Mouse (Mus musculus) intestine, postnatal 0 days (tissue): Measurements from ENCODE around the gene Ehf. TPM values are rescaled to one million over a fixed set of nuclear protein-coding genes. Genes with fewer than 3 reads are reported as not detected.

Experiments
- ATAC-seq: fragments of 200-750 bp; cut with Nextera tagmentation; 2 replicates; pipeline ENCODE4 v1.8.0; 2017; ENCODE audit warnings: mild to moderate bottlenecking, moderate TSS enrichment, moderate library complexity
- H3K27ac ChIP-seq: fragments of 300-500 bp; sonication (generic); 2 replicates; pipeline ENCODE4 v1.5.1; 2014; ENCODE audit warnings: mild to moderate bottlenecking, low read depth, low read length, moderate library complexity
- H3K27me3 ChIP-seq: fragments of 300-500 bp; sonication (generic); replicated peaks from 2 replicates; pipeline ENCODE4 v1.6.1; 2014; ENCODE audit warnings: low read length, mixed read lengths; ENCODE audit not compliant: control insufficient read depth, insufficient read depth
- H3K36me3 ChIP-seq: fragments of 300-500 bp; sonication (generic); 2 replicates; pipeline ENCODE4 v1.6.1; 2014; ENCODE audit warnings: mild to moderate bottlenecking, moderate library complexity; ENCODE audit not compliant: control insufficient read depth, insufficient read depth
- H3K4me1 ChIP-seq: fragments of 300-500 bp; sonication (generic); replicated peaks from 2 replicates; pipeline ENCODE4 v1.6.1; 2014; ENCODE audit warnings: antibody characterized with exemption, low read length, mixed read lengths; ENCODE audit not compliant: control insufficient read depth, insufficient read depth
- H3K4me2 ChIP-seq: fragments of 300-500 bp; sonication (generic); replicated peaks from 2 replicates; pipeline ENCODE4 v1.6.1; 2014; ENCODE audit warnings: low read depth, mild to moderate bottlenecking, moderate library complexity
- H3K4me3 ChIP-seq: fragments of 300-500 bp; sonication (generic); 2 replicates; pipeline ENCODE4 v1.5.1; 2014; ENCODE audit warnings: low read depth, low read length
- H3K9ac ChIP-seq: fragments of 300-500 bp; sonication (generic); 2 replicates; pipeline ENCODE4 v1.6.1; 2014; ENCODE audit warnings: mild to moderate bottlenecking, low read depth, low read length
- H3K9me3 ChIP-seq: fragments of 300-500 bp; sonication (generic); 2 replicates; pipeline ENCODE4 v1.6.1; 2016; ENCODE audit warnings: mixed run types; ENCODE audit not compliant: control insufficient read depth
- CTCF ChIP-seq: sonication (generic); IDR thresholded peaks from 2 replicates; pipeline ENCODE4 v1.5.1; 2016; ENCODE audit warnings: low read depth, mild to moderate bottlenecking, control low read depth, antibody characterized with exemption, moderate library complexity
- WGBS: fragments of 180-500 bp; shearing (Covaris S2); extraction: QIAGEN DNeasy Blood & Tissue Kit; methylation state at CpG from one replicate; pipeline ENCODE4 v1.1.7; 2014; 5-methylcytosine and 5-hydroxymethylcytosine counted together
- polyA plus RNA-seq: library from polyadenylated mRNA; unstranded; fragments of >200 nt; fragmentation: Nextera tagmentation; extraction: Ambion mirVana; gene quantifications from 2 replicates; pipeline ENCODE4 v1.2.1, GENCODE M21; 2015

Ehf gene
- polyA plus RNA-seq, 1 experiment from 2014 or later, result 24.3 TPM

DNA sequence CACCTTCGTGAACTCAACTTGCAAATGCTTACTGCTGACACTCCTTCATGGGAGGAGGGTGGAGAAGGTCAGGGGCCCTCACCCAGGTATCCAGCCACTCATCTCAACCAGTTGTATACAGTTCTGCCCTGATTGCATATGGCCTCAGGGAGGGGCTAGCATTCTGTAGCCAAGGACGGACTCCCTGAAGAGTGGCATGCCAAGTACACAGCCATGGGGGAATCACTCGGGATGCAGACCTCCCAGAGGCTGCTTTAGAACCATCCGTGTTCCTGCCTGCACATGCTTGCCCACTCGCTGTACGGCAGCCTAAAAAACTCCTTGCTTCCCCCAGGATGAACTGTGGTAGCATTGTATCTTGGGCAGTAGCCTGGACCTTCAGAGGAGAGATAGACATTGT lies 35.6 kb upstream of the Ehf start:
- TF ChIP-seq CTCF, result no peak
- Histone ChIP-seq H3K4me2 (no peak overlapping the region), H3K4me1 (no peaks in the 10 kb centered on the region; the same call in 1 of the 2 replicates), H3K36me3 (no peaks in the 10 kb centered on the region), H3K9ac (no peak overlapping the region), H3K27me3 (no peaks in the 10 kb centered on the region), H3K4me3 (no peak overlapping the region), H3K27ac (no peak overlapping the region), H3K9me3 (no peaks in the 10 kb centered on the region)
- no peak for ATAC-seq
- WGBS, result 70% methylated on average over 6 of the region's 6 CpGs

DNA sequence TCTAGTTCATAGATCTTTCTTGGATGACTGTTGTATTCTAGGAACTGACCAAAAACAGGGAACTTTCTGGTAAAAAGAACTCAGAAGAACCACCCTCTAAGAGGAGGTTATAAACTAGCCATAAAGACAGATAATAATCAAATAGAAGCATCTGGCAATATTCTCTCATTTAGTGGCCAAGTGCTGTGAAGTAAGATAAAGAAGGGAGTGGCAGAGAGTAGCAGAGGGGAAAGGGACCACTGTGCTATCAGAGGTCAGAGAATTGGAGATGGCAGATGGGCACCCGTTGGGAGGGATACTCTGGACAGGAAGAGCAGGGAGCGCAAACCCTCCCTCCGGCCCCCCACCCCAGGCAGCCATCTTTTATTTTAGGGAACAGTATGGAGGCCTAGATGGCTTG lies 34.3 kb upstream of the Ehf start:
- TF ChIP-seq CTCF, result no peak
- Histone ChIP-seq H3K4me2 (no peak overlapping the region), H3K27ac (no peak overlapping the region), H3K9ac (no peak overlapping the region), H3K36me3 (no peaks in the 10 kb centered on the region), H3K9me3 (no peaks in the 10 kb centered on the region), H3K27me3 (no peaks in the 10 kb centered on the region), H3K4me1 (no peaks in the 10 kb centered on the region; the same call in 1 of the 2 replicates), H3K4me3 (no peak overlapping the region)
- no peak for ATAC-seq
- 70% methylated on average over 3 of the region's 3 CpGs for WGBS

DNA sequence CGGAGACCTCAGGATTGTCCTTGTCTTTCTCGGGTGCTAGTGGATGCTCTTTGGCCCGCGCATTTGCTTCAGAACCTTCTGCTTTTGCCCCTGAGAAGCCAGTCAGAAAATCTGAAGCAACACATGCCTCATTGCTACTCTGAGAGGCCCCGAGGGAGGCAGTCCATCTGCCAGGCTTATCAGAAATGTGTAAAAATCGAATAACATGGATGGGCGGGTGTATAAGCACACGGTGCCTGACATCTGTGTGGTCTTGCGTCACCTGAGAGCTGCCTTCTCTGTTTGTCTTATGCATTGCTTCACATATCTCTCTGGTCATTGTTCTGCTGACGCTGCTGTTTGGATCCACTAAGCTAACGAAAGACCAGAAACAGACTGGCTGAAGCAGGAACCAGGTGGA lies 33.5 kb upstream of the Ehf start:
- Histone ChIP-seq H3K4me1 (no peaks in the 10 kb centered on the region; the same call in 1 of the 2 replicates), H3K4me3 (no peak overlapping the region), H3K4me2 (no peak overlapping the region; the same call in 1 of the 2 replicates), H3K9ac (no peak overlapping the region), H3K36me3 (no peaks in the 10 kb centered on the region), H3K9me3 (no peaks in the 10 kb centered on the region), H3K27me3 (no peaks in the 10 kb centered on the region), H3K27ac (peak overlapping the region; percentile 61; the same call in 1 of the 2 replicates)
- TF ChIP-seq CTCF, result no peak
- WGBS, result 34% methylated on average over 11 of the region's 11 CpGs
- ATAC-seq, result peak; percentile 92

DNA sequence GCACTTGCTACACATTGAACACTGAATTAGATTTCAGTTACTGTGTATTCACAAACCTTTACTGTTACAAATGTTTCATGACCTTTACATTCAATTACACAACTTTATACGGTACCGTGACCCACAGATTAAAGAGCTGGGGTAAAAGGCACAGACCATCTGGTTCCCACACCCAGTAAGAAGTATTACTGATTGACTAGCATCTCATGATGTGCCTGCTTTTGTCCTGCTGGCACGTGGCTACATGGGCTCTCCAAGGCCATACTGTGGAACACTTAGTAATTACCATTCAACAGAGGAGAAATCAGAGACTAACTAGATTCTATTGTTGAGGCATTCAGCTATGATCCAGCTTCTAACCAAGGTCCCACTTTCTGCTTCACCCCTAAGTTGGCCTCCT lies 32.9 kb upstream of the Ehf start:
- Histone ChIP-seq H3K27me3 (no peaks in the 10 kb centered on the region), H3K4me1 (no peaks in the 10 kb centered on the region; the same call in 1 of the 2 replicates), H3K9ac (no peak overlapping the region), H3K4me2 (peak overlapping the region; percentile 13; the same call in 1 of the 2 replicates), H3K9me3 (no peaks in the 10 kb centered on the region), H3K27ac (0 out of 2 replicates have a peak overlapping the region, but pooled peaks have one; percentile 61), H3K36me3 (no peaks in the 10 kb centered on the region), H3K4me3 (no peak overlapping the region)
- 28% methylated on average over 3 of the region's 3 CpGs for WGBS
- peak; percentile 86 for ATAC-seq
- TF ChIP-seq CTCF, result no peak

DNA sequence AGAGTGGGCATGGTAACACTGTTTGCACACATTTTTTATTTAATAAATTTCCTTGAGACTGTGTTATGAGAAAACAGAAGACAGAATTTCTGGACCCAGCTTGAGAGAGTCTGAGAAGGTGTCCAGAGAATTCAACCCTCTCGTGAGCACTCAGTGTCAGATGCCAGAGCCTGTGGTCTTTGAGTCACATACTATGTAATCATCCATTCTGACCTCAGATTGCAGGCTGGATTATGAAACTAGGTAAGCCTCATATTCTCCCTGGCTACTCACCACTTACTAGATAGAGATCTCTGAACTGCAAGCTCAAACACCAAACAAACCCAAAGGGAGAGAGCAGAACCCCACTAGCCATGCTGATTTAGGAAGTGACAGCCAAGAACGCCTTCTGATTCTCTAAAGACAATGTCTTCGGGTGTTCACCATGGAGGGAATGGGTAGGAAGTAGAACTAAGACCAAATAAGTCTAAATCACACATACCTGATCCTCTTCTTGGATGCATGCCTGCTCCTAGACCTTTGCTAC lies 28.7 kb upstream of the Ehf start:
- Histone ChIP-seq H3K4me2 (no peak overlapping the region), H3K27me3 (no peaks in the 10 kb centered on the region), H3K9me3 (no peaks in the 10 kb centered on the region), H3K36me3 (no peaks in the 10 kb centered on the region), H3K4me1 (0 out of 2 replicates have a peak, but pooled peaks cover 2% of the 10 kb centered on the region), H3K9ac (no peak overlapping the region), H3K4me3 (no peak overlapping the region), H3K27ac (no peak overlapping the region)
- TF ChIP-seq CTCF, result no peak
- WGBS, result 85% methylated on average over 3 of the region's 3 CpGs
- ATAC-seq, result no peak

DNA sequence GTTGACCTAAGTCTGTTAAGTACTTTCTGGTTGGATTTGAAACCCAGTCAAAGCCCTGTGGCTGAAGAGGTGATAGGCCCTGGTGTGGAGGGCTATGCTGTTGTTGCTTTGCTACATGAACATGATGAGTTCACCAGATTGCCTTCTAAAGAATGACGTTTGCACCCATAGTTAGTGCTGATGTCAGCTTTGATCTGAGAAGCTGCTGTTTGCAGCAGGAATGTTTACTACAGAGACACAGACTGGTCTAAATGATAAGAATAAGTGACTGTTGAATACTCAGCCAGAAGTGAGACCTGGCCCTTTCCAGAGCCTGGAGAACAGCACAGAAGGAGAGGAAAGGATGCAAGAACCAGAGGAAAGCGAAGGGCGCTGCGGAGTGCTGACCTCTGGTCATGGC lies 25.7 kb upstream of the Ehf start:
- Histone ChIP-seq H3K27ac (no peak overlapping the region), H3K4me1 (peaks cover 13% of the 10 kb centered on the region), H3K36me3 (no peaks in the 10 kb centered on the region), H3K9me3 (no peaks in the 10 kb centered on the region), H3K4me3 (no peak overlapping the region), H3K4me2 (no peak overlapping the region), H3K27me3 (no peaks in the 10 kb centered on the region), H3K9ac (no peak overlapping the region)
- no peak for ATAC-seq
- TF ChIP-seq CTCF, result no peak
- 79% methylated on average over 4 of the region's 4 CpGs for WGBS
